Mouse (Mus musculus): ENCODE measurements around the gene Ptprb. TPM values are rescaled to one million over a fixed set of nuclear protein-coding genes. Genes with fewer than 3 reads are reported as not detected.

Gene Ptprb
- polyA plus RNA-seq, 1 experiment = 1.8 TPM

Other genes starting within 250 kb of the Ptprb start
- gene 4933416C03Rik, start 161.6 kb upstream of the Ptprb start, polyA plus RNA-seq (2012; rRNA removed) = not detected in 2 replicates
- 144 and 185 TPM in 2 replicates for gene Kcnmb4, start 198.4 kb downstream of the Ptprb start, polyA plus RNA-seq (2012; rRNA removed)

All from thymus, adult 2 months (tissue).